Mouse (Mus musculus) neural tube, embryonic 12.5 days (tissue): Measurements from ENCODE around the gene Olfr270. TPM values are rescaled to one million over a fixed set of nuclear protein-coding genes. Genes with fewer than 3 reads are reported as not detected.

Experiments used
- ATAC-seq: fragments of 200-750 bp; cut with Nextera tagmentation; 2 replicates; pipeline ENCODE4 v1.8.0; 2017; ENCODE audit warnings: low read depth, mild to moderate bottlenecking, moderate TSS enrichment, moderate library complexity; ENCODE audit not compliant: low FRiP score
- H3K27ac ChIP-seq: fragments of 300-500 bp; sonication (generic); 2 replicates; pipeline ENCODE4 v1.5.1; 2016
- H3K27me3 ChIP-seq: fragments of 300-500 bp; sonication (generic); replicated peaks from 2 replicates; pipeline ENCODE4 v1.6.1; 2016; ENCODE audit warnings: mild to moderate bottlenecking
- H3K36me3 ChIP-seq: fragments of 300-500 bp; sonication (generic); 2 replicates; pipeline ENCODE4 v1.6.1; 2016; ENCODE audit warnings: mild to moderate bottlenecking
- H3K4me1 ChIP-seq: fragments of 300-500 bp; sonication (generic); 2 replicates; pipeline ENCODE4 v1.6.1; 2016
- H3K4me2 ChIP-seq: fragments of 300-500 bp; sonication (generic); replicated peaks from 2 replicates; pipeline ENCODE4 v1.6.1; 2016; ENCODE audit warnings: mild to moderate bottlenecking
- H3K4me3 ChIP-seq: fragments of 300-500 bp; sonication (generic); 2 replicates; pipeline ENCODE4 v1.5.1; 2016
- H3K9ac ChIP-seq: fragments of 300-500 bp; sonication (generic); 2 replicates; pipeline ENCODE4 v1.6.1; 2016; ENCODE audit warnings: mild to moderate bottlenecking
- H3K9me3 ChIP-seq: fragments of 300-500 bp; sonication (generic); 2 replicates; pipeline ENCODE4 v1.6.1; 2016; ENCODE audit warnings: mild to moderate bottlenecking
- WGBS: fragments of 180-500 bp; shearing (Covaris S2); methylation state at CpG from one replicate; pipeline ENCODE4 v1.1.7; 2016; 5-methylcytosine and 5-hydroxymethylcytosine counted together
- polyA plus RNA-seq: library from polyadenylated mRNA; unstranded; fragments of >200 nt; fragmentation: Nextera tagmentation; extraction: Ambion mirVana; gene quantifications from 2 replicates; pipeline ENCODE4 v1.2.1, GENCODE M21; 2016

Gene Olfr270
- polyA plus RNA-seq: not detected in 2 replicates

DNA sequence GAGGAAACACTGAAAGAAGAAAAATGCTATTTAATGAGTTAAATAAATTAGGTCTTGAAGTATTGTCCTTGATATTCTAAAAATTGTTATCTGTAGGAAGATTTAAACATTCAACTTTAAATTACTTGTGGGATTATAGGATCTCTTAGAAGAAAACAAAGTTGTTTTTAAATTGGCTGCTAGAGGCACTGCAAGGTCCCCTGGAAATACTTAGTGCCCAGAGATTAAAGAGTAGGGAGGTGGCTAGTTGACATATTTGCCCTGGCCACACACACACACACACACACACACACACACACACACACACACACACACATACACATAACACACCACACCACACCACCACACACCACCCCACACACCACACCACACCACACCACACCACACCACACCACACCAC is at the start of gene Olfr270:
Gene Olfr270 (plus strand): TSS at position 301 of the 400 bp plus-strand sequence.
- Histone ChIP-seq H3K9ac (no peak within 1 kb of the TSS), H3K36me3 (no peaks in the 10 kb centered on the region), H3K27ac (no peak within 1 kb of the TSS), H3K27me3 (no peaks in the 10 kb centered on the region), H3K9me3 (no peaks in the 10 kb centered on the region), H3K4me1 (no peaks in the 10 kb centered on the region), H3K4me3 (no peak within 1 kb of the TSS), H3K4me2 (no peak within 1 kb of the TSS)
- no peak for ATAC-seq

GRCm38 (mm10) chr4:52916659-52917310 is 47.6 kb upstream of the Olfr270 start:
- Histone ChIP-seq H3K27me3 (no peaks in the 10 kb centered on the region), H3K4me1 (no peaks in the 10 kb centered on the region), H3K9ac (no peak overlapping the region), H3K36me3 (no peaks in the 10 kb centered on the region), H3K9me3 (no peaks in the 10 kb centered on the region), H3K4me3 (no peak overlapping the region), H3K27ac (no peak overlapping the region), H3K4me2 (no peak overlapping the region)
- ATAC-seq: no peak
- WGBS: 84% methylated on average over 6 of the region's 6 CpGs

GRCm38 (mm10) chr4:52917311-52917688 is 47.0 kb upstream of the Olfr270 start:
- H3K27me3 ChIP-seq: no peaks in the 10 kb centered on the region
- 83% methylated on average over 2 of the region's 2 CpGs for WGBS
- no peak overlapping the region for H3K4me2 ChIP-seq
- H3K4me1 ChIP-seq: no peaks in the 10 kb centered on the region
- ATAC-seq: no peak
- H3K36me3 ChIP-seq: no peaks in the 10 kb centered on the region
- no peaks in the 10 kb centered on the region for H3K9me3 ChIP-seq
- no peak overlapping the region for H3K4me3 ChIP-seq
- no peak overlapping the region for H3K9ac ChIP-seq
- H3K27ac ChIP-seq: no peak overlapping the region

GRCm38 (mm10) chr4:52919078-52919477 is 45.3 kb upstream of the Olfr270 start, which contains the start of gene Olfr272:
Olfr272 (minus strand) TSS chr4:52919178.
- Histone ChIP-seq H3K4me3 (no peak within 1 kb of the TSS), H3K9me3 (no peaks in the 10 kb centered on the region), H3K27ac (no peak within 1 kb of the TSS), H3K4me1 (no peaks in the 10 kb centered on the region), H3K36me3 (no peaks in the 10 kb centered on the region), H3K4me2 (no peak within 1 kb of the TSS), H3K9ac (no peak within 1 kb of the TSS), H3K27me3 (no peaks in the 10 kb centered on the region)
- ATAC-seq: no peak
- WGBS: 89% methylated on average over 2 of the region's 2 CpGs

DNA sequence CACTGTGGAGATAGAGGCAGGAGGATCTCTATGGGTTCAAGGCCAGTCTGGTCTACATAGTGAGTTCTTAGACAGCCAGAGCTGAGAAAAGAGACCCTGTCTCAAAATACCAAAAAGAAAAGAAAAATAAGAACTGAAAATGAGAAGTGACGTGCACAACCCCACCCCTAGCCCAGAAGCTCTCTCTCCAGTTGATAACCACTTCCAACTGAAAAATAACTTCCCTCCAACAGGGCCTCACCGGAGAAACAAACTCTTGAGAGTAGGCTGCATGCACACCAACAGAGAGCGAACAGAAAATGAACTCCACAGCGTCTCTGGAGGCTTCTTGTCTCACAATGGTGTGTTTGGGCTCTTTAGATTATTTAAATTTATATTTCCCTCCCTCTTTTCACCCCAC is 33.9 kb upstream of the Olfr270 start:
- Histone ChIP-seq H3K4me2 (no peak overlapping the region), H3K9me3 (no peaks in the 10 kb centered on the region), H3K27ac (no peak overlapping the region), H3K9ac (no peak overlapping the region), H3K27me3 (no peaks in the 10 kb centered on the region), H3K4me3 (no peak overlapping the region), H3K36me3 (no peaks in the 10 kb centered on the region), H3K4me1 (no peaks in the 10 kb centered on the region)
- no peak for ATAC-seq
- 93% methylated on average over 4 of the region's 4 CpGs for WGBS

- Histone ChIP-seq H3K36me3 (no peaks in the 10 kb centered on the region), H3K27me3 (no peaks in the 10 kb centered on the region), H3K4me1 (no peaks in the 10 kb centered on the region), H3K27ac (no peak overlapping the region), H3K4me2 (no peak overlapping the region), H3K9me3 (no peaks in the 10 kb centered on the region), H3K4me3 (no peak overlapping the region), H3K9ac (no peak overlapping the region)
- ATAC-seq: no peak
Measured at GRCm38 (mm10) chr4:52946665-52947064, 17.7 kb upstream of the Olfr270 start.

- no peak for ATAC-seq
- Histone ChIP-seq H3K27ac (no peak overlapping the region), H3K27me3 (no peaks in the 10 kb centered on the region), H3K9me3 (no peaks in the 10 kb centered on the region), H3K4me2 (no peak overlapping the region), H3K4me3 (no peak overlapping the region), H3K4me1 (no peaks in the 10 kb centered on the region), H3K9ac (no peak overlapping the region), H3K36me3 (no peaks in the 10 kb centered on the region)
- WGBS: 78% methylated on average over 2 of the region's 2 CpGs
Measured at GRCm38 (mm10) chr4:52949005-52949404, 15.3 kb upstream of the Olfr270 start.

- 44% methylated on average over 4 of the region's 4 CpGs for WGBS
- H3K4me3 ChIP-seq: no peak overlapping the region
- no peaks in the 10 kb centered on the region for H3K36me3 ChIP-seq
- ATAC-seq: peak; percentile 25; the same call in 1 of the 2 replicates
- H3K27ac ChIP-seq: no peak overlapping the region
- no peak overlapping the region for H3K4me2 ChIP-seq
- H3K27me3 ChIP-seq: no peaks in the 10 kb centered on the region
- no peaks in the 10 kb centered on the region for H3K9me3 ChIP-seq
- H3K4me1 ChIP-seq: no peaks in the 10 kb centered on the region
- no peak overlapping the region for H3K9ac ChIP-seq
Measured at GRCm38 (mm10) chr4:52958693-52959092, 5.7 kb upstream of the Olfr270 start.

DNA sequence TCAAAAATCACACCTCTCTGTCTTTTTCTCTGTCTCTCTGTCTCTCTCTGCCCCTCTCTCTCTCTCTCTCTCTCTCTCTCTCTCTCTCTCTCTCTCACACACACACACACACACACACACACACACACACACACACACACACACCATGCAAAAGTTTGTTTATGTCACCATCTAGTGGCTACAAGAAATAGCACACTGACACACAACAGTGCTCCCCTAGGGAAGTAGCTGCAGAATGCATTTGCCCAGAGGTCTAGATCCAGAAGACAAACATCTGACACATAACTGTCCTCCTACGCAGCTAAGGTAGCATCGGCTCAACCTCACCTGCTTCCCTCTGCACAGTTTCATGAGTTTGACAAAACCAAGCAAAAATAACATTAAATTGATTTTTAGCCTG is 20.9 kb downstream of the Olfr270 start:
- 79% methylated on average over 2 of the region's 2 CpGs for WGBS
- H3K4me2 ChIP-seq: no peak overlapping the region

GRCm38 (mm10) chr4:52986266-52986665 is 21.9 kb downstream of the Olfr270 start:
- H3K4me1 ChIP-seq: peaks cover 6% of the 10 kb centered on the region; the same call in 1 of the 2 replicates
- H3K27ac ChIP-seq: no peak overlapping the region
- H3K36me3 ChIP-seq: no peaks in the 10 kb centered on the region
- no peak overlapping the region for H3K4me2 ChIP-seq
- 85% methylated on average over 2 of the region's 2 CpGs for WGBS
- no peak overlapping the region for H3K9ac ChIP-seq
- no peaks in the 10 kb centered on the region for H3K27me3 ChIP-seq
- no peak overlapping the region for H3K4me3 ChIP-seq
- ATAC-seq: no peak
- H3K9me3 ChIP-seq: no peaks in the 10 kb centered on the region

More for the DNA sequence above, 20.9 kb downstream of the Olfr270 start:
- H3K27me3 ChIP-seq: no peaks in the 10 kb centered on the region
- no peaks in the 10 kb centered on the region for H3K36me3 ChIP-seq
- no peak overlapping the region for H3K9ac ChIP-seq
- no peak for ATAC-seq
- no peaks in the 10 kb centered on the region for H3K9me3 ChIP-seq
- H3K4me1 ChIP-seq: peaks cover 6% of the 10 kb centered on the region; the same call in 1 of the 2 replicates
- no peak overlapping the region for H3K4me3 ChIP-seq
- no peak overlapping the region for H3K27ac ChIP-seq

DNA sequence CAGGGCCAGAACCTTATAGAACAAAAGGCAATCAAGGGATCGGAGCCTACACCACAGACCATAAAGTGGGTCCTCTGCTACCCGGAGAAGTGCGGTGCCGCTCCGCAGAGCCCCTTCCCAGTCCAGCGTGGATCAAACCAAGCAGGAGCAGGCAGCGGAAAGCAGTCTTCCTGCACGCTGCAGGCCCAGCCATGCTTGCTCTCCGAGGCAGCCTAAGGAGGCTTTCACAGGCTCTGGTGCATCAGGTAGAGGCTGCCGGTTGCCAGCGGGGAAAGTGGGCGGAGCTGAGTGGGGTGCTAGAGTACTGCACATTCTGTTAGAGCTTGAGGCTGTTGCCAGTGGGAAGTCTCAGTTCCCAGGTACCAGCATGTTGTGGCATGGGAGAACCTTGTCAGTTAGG is 24.9 kb downstream of the Olfr270 start, which contains the start of gene Nipsnap3a:
Gene Nipsnap3a (plus strand): TSS at position 25 of the 400 bp plus-strand sequence.
- no peak within 1 kb of the TSS for H3K27ac ChIP-seq
- no peak within 1 kb of the TSS for H3K4me3 ChIP-seq
- H3K4me2 ChIP-seq: peak within 1 kb of the TSS; percentile 48
- ATAC-seq: peak; percentile 58
- 35% methylated on average over 12 of the region's 12 CpGs for WGBS
- H3K27me3 ChIP-seq: no peaks in the 10 kb centered on the region
- no peak within 1 kb of the TSS for H3K9ac ChIP-seq
- H3K9me3 ChIP-seq: no peaks in the 10 kb centered on the region
- H3K4me1 ChIP-seq: peaks cover 6% of the 10 kb centered on the region; the same call in 1 of the 2 replicates
- no peaks in the 10 kb centered on the region for H3K36me3 ChIP-seq

GRCm38 (mm10) chr4:52999449-52999848 is 35.1 kb downstream of the Olfr270 start:
- Histone ChIP-seq H3K4me3 (no peak overlapping the region), H3K9me3 (no peaks in the 10 kb centered on the region), H3K27ac (no peak overlapping the region), H3K4me2 (no peak overlapping the region), H3K27me3 (no peaks in the 10 kb centered on the region), H3K4me1 (no peaks in the 10 kb centered on the region), H3K36me3 (no peaks in the 10 kb centered on the region), H3K9ac (no peak overlapping the region)
- ATAC-seq: no peak
- WGBS: 96% methylated on average over 6 of the region's 6 CpGs

DNA sequence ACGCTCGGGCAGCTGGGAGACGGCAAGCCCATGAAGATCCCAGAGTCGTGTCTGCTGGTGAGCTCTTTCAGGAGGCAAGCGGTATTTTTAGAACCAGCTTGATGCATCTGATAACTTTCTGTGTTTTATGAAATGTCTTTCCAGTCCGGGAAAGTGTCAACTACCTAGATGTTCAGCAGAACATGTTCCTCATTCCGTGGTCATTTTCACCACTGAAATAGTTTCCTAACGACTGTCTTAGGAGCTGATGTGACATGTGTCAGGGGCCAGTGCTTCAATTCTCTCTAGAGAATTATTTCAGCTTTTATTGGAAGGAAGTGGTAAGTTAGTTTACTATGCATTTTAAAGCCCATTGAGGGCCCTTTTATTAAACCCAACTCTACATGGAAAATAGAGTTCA is 35.8 kb downstream of the Olfr270 start:
- WGBS: 91% methylated on average over 8 of the region's 8 CpGs
- H3K9me3 ChIP-seq: no peaks in the 10 kb centered on the region
- no peak overlapping the region for H3K27ac ChIP-seq
- no peak for ATAC-seq
- no peaks in the 10 kb centered on the region for H3K27me3 ChIP-seq
- no peak overlapping the region for H3K4me3 ChIP-seq
- H3K36me3 ChIP-seq: no peaks in the 10 kb centered on the region
- H3K4me2 ChIP-seq: no peak overlapping the region
- no peak overlapping the region for H3K9ac ChIP-seq
- H3K4me1 ChIP-seq: no peaks in the 10 kb centered on the region
